In the genomic region with DNA sequence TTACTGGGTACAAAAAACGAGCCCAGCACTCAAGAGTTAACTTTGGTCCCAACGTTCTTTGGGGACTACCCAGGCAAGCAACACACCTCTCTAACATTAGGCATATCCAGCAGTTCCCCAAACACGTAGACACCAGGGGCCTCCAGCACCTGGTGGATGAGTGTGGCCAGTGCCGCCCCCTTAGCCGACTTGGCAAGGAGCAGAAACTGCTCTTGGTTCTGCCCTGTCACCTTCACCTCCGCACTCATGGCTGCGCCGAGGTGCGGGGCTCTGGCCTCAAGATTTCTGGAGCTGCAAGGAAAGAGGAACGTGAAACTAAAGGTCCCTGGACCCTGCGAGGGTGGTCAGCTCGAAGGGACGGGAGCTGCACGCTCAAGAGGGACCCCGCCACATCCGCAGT, we compare ENCODE assay signal across 8 mouse cellular contexts. TPM values are rescaled to one million over a fixed set of nuclear protein-coding genes. Genes with fewer than 3 reads are reported as not detected.
A peak's percentile ranks its signal among the peaks of the same experiment; 100 is the strongest.
DNase-seq lines count a peak whose midpoint lies in the region; ATAC-seq lines count a peak whose summit lies in the region.

No protein-coding gene starts in this region.

- WGBS in midbrain, embryonic 13.5 days = 41% methylated on average over 16 of the region's 16 CpGs

- H3K9me3 ChIP-seq in midbrain, embryonic 13.5 days = no peaks in the 10 kb centered on the region

- H3K9ac ChIP-seq in midbrain, embryonic 13.5 days (replicated peaks) = peak overlapping the region; percentile 91

- H3K36me3 ChIP-seq in midbrain, embryonic 13.5 days = peaks cover 36% of the 10 kb centered on the region

- H3K4me1 ChIP-seq in midbrain, embryonic 13.5 days (replicated peaks) = peaks cover 18% of the 10 kb centered on the region

- peak; percentile 7 for DNase-seq in left cerebral cortex, postnatal 4 days
- DNase-seq in left cerebral cortex, postnatal 36 days (ENCODE audit: low spot score in 2 of 2) = no peak
- DNase-seq in c-Kit-positive CD71-positive TER-119-negative erythroid progenitor cells, embryonic 14.5 days (ENCODE audit: low read depth) = peak; percentile 19
- DNase-seq in right cerebral cortex, postnatal 14 days = no peak
- DNase-seq in frontal cortex, postnatal 10 days (ENCODE audit: low spot score in 2 of 2) = no peak
- DNase-seq in ovary, postnatal 36 days (ENCODE audit: low spot score) = no peak

- intact Hi-C loops in left cerebral cortex, postnatal 4 days (cut with DNase I) = no loop called here
- intact Hi-C loops in left cerebral cortex, postnatal 36 days (cut with DNase I) = no loop called here

- peak overlapping the region; percentile 93; the same call in 1 of the 2 replicates for H3K27ac ChIP-seq in midbrain, embryonic 13.5 days

- no peaks in the 10 kb centered on the region for H3K27me3 ChIP-seq in midbrain, embryonic 13.5 days

- peak overlapping the region; percentile 75 for H3K4me3 ChIP-seq in midbrain, embryonic 13.5 days (replicated peaks)

- ATAC-seq in inflammation-experienced regulatory T-cells, adult 6 months = peak; percentile 4
- ATAC-seq in midbrain, embryonic 13.5 days = peak; percentile 27

- H3K4me2 ChIP-seq in midbrain, embryonic 13.5 days (replicated peaks) = peak overlapping the region; percentile 71

RNA-seq across cellular contexts. Expression of a gene that starts 0.7 kb away (rescaled TPM):
- total RNA-seq in left cerebral cortex, postnatal 4 days (2021) = 10 to 100 TPM; 67.8 to 72.6 TPM
- total RNA-seq in left cerebral cortex, postnatal 36 days (2021) = 100 to 1,000 TPM; 153 to 170 TPM
- polyA plus RNA-seq in inflammation-experienced regulatory T-cells, adult 6 months (2017; shearing (Covaris generic)) = 10 to 100 TPM; 36.7 to 65.7 (median 62.6) TPM
- 89.9 and 95.2 TPM in 2 replicates for polyA plus RNA-seq in midbrain, embryonic 13.5 days (2015; fragmentation: Nextera tagmentation; extraction: Ambion mirVana)

RNA-seq across cellular contexts. Expression of a gene that starts 31.9 kb away (rescaled TPM):
- total RNA-seq in left cerebral cortex, postnatal 4 days (2021) = 10 to 100 TPM; 89.1 to 97.3 TPM
- 100 to 1,000 TPM; 179 to 184 TPM for total RNA-seq in left cerebral cortex, postnatal 36 days (2021)
- under 1 TPM in 2 of 3 experiments, not detected in 1; 0.46 to 0.48 TPM for polyA plus RNA-seq in inflammation-experienced regulatory T-cells, adult 6 months (2017; shearing (Covaris generic))
- polyA plus RNA-seq in midbrain, embryonic 13.5 days (2015; fragmentation: Nextera tagmentation; extraction: Ambion mirVana) = 25.6 and 27.4 TPM in 2 replicates

RNA-seq across cellular contexts. Expression of a gene that starts 33.5 kb away (rescaled TPM):
- 100 to 1,000 TPM; 467 to 469 TPM for total RNA-seq in left cerebral cortex, postnatal 4 days (2021)
- 100 to 1,000 TPM; 606 to 697 TPM for total RNA-seq in left cerebral cortex, postnatal 36 days (2021)
- polyA plus RNA-seq in inflammation-experienced regulatory T-cells, adult 6 months (2017; shearing (Covaris generic)) = 10 to 100 TPM; 35.6 to 70.5 (median 42.2) TPM
- 419 and 462 TPM in 2 replicates for polyA plus RNA-seq in midbrain, embryonic 13.5 days (2015; fragmentation: Nextera tagmentation; extraction: Ambion mirVana)

RNA-seq across cellular contexts. Expression of a gene that starts 44.3 kb away (rescaled TPM):
- 10 to 100 TPM; 51.8 to 56.1 TPM for total RNA-seq in left cerebral cortex, postnatal 4 days (2021)
- total RNA-seq in left cerebral cortex, postnatal 36 days (2021) = 10 to 100 TPM; 33.3 to 52.7 TPM
- 1 to 10 TPM; 4.0 to 7.5 (median 4.0) TPM for polyA plus RNA-seq in inflammation-experienced regulatory T-cells, adult 6 months (2017; shearing (Covaris generic))
- 18.8 and 23.1 TPM in 2 replicates for polyA plus RNA-seq in midbrain, embryonic 13.5 days (2015; fragmentation: Nextera tagmentation; extraction: Ambion mirVana)

RNA-seq across cellular contexts. Expression of a gene that starts 44.7 kb away (rescaled TPM):
- total RNA-seq in left cerebral cortex, postnatal 4 days (2021) = 1,000 to 10,000 TPM; 1,603 to 1,633 TPM
- 1,000 to 10,000 TPM in 1 of 2 experiments, 100 to 1,000 TPM in 1; 913 to 1,047 TPM for total RNA-seq in left cerebral cortex, postnatal 36 days (2021)
- polyA plus RNA-seq in inflammation-experienced regulatory T-cells, adult 6 months (2017; shearing (Covaris generic)) = 10 to 100 TPM in 2 of 3 experiments, 1 to 10 TPM in 1; 9.5 to 15.5 (median 12.1) TPM
- 662 and 802 TPM in 2 replicates for polyA plus RNA-seq in midbrain, embryonic 13.5 days (2015; fragmentation: Nextera tagmentation; extraction: Ambion mirVana)

Comparison
In these comparisons a context has a peak if more than half of its experiments do, and no peak if none do; other contexts are left out.
1. DNase-seq: peak in left cerebral cortex, postnatal 4 days (single experiment) and c-Kit-positive CD71-positive TER-119-negative erythroid progenitor cells, embryonic 14.5 days (single experiment); none in left cerebral cortex, postnatal 36 days (0 of 2), right cerebral cortex, postnatal 14 days (single experiment), frontal cortex, postnatal 10 days (0 of 2) and ovary, postnatal 36 days (single experiment).